Mouse (Mus musculus): ENCODE data around the gene Ifna15.

DNA sequence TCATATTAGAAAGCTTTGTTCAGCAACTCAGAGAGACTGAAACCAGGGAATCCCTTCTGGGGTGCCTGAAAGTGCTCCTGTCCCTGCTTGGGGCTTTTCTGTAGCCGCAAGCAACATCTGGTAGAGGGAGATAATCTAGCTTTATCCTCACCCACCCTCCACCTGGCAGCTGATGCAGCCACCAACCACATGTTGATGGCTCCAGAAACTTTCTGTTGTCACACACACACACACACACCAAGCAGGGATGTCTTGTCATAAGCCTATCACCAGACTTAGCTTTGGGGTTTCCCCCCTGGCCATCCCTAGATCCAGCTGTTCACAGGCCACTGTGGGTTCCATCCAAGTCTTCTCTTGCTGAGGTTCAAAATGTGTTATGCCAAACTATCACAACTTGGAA lies 22.3 kb downstream of the Ifna15 start:
- TF ChIP-seq POLR2A (IDR thresholded peaks at IDR 0.05; ENCODE audit: insufficient read depth, low read depth, low read length) (no peak), CTCF (IDR thresholded peaks at IDR 0.05; ENCODE audit: insufficient read depth, low read depth, low read length) (no peak)

Data from olfactory bulb, adult 2 months (tissue).